Mouse (Mus musculus) hindbrain, embryonic 15.5 days (tissue): ENCODE results near the gene Eepd1. TPM values are rescaled to one million over a fixed set of nuclear protein-coding genes. Genes with fewer than 3 reads are reported as not detected.

Experiments used
- ATAC-seq: fragments of 200-750 bp; cut with Nextera tagmentation; 2 replicates; pipeline ENCODE4 v1.8.0; 2017; ENCODE audit warnings: low read depth, moderate number of reproducible peaks, moderate TSS enrichment; ENCODE audit not compliant: low FRiP score
- H3K27ac ChIP-seq: fragments of 300-500 bp; sonication (generic); replicated peaks from 2 replicates; pipeline ENCODE4 v1.5.1; 2015; ENCODE audit warnings: mild to moderate bottlenecking, inconsistent platforms
- H3K27me3 ChIP-seq: fragments of 300-500 bp; sonication (generic); 2 replicates; pipeline ENCODE4 v1.6.1; 2015; ENCODE audit warnings: control low read depth, inconsistent platforms
- H3K36me3 ChIP-seq: fragments of 300-500 bp; sonication (generic); 2 replicates; pipeline ENCODE4 v1.6.1; 2015; ENCODE audit warnings: control low read depth, inconsistent platforms
- H3K4me1 ChIP-seq: fragments of 300-500 bp; sonication (generic); replicated peaks from 2 replicates; pipeline ENCODE4 v1.6.1; 2015; ENCODE audit warnings: control low read depth, inconsistent platforms
- H3K4me2 ChIP-seq: fragments of 300-500 bp; sonication (generic); 2 replicates; pipeline ENCODE4 v1.6.1; 2015; ENCODE audit warnings: moderate library complexity, mild to moderate bottlenecking, inconsistent platforms
- H3K4me3 ChIP-seq: fragments of 300-500 bp; sonication (generic); 2 replicates; pipeline ENCODE4 v1.5.1; 2015; ENCODE audit warnings: mild to moderate bottlenecking, inconsistent platforms
- H3K9ac ChIP-seq: fragments of 300-500 bp; sonication (generic); 2 replicates; pipeline ENCODE4 v1.6.1; 2015; ENCODE audit warnings: inconsistent platforms
- H3K9me3 ChIP-seq: fragments of 300-500 bp; sonication (generic); 2 replicates; pipeline ENCODE4 v1.6.1; 2016; ENCODE audit warnings: control low read depth, inconsistent platforms
- WGBS: fragments of 180-500 bp; shearing (Covaris S2); methylation state at CpG from one replicate; pipeline ENCODE4 v1.1.7; 2015; 5-methylcytosine and 5-hydroxymethylcytosine counted together
- polyA plus RNA-seq: library from polyadenylated mRNA; unstranded; fragments of >200 nt; fragmentation: Nextera tagmentation; extraction: Ambion mirVana; gene quantifications from 2 replicates; pipeline ENCODE4 v1.2.1, GENCODE M21; 2015

Eepd1 gene
- polyA plus RNA-seq, 1 experiment from 2014 or later = 11.0 TPM

GRCm38 (mm10) chr9:25493918-25494317 lies 12.6 kb downstream of the Eepd1 start:
- no peaks in the 10 kb centered on the region for H3K36me3 ChIP-seq
- H3K9me3 ChIP-seq = no peaks in the 10 kb centered on the region
- H3K4me1 ChIP-seq = no peaks in the 10 kb centered on the region
- H3K4me2 ChIP-seq = no peak overlapping the region
- WGBS = 73% methylated on average over 5 of the region's 5 CpGs
- H3K27me3 ChIP-seq = no peaks in the 10 kb centered on the region
- H3K9ac ChIP-seq = no peak overlapping the region
- ATAC-seq = no peak
- no peak overlapping the region for H3K4me3 ChIP-seq
- H3K27ac ChIP-seq = no peak overlapping the region

- 95% methylated on average over 10 of the region's 10 CpGs for WGBS
- no peaks in the 10 kb centered on the region for H3K36me3 ChIP-seq
- H3K9me3 ChIP-seq = no peaks in the 10 kb centered on the region
- H3K27ac ChIP-seq = no peak overlapping the region
- H3K4me2 ChIP-seq = no peak overlapping the region
- H3K4me3 ChIP-seq = no peak overlapping the region
- ATAC-seq = no peak
- no peak overlapping the region for H3K9ac ChIP-seq
- H3K4me1 ChIP-seq = no peaks in the 10 kb centered on the region
- no peaks in the 10 kb centered on the region for H3K27me3 ChIP-seq
Observed at GRCm38 (mm10) chr9:25495601-25496000, 14.3 kb downstream of the Eepd1 start.

- H3K27me3 ChIP-seq = no peaks in the 10 kb centered on the region
- H3K4me1 ChIP-seq = no peaks in the 10 kb centered on the region
- no peak overlapping the region for H3K27ac ChIP-seq
- no peak overlapping the region for H3K9ac ChIP-seq
- ATAC-seq = no peak
- H3K4me2 ChIP-seq = no peak overlapping the region
- no peaks in the 10 kb centered on the region for H3K36me3 ChIP-seq
- WGBS = 90% methylated on average over 4 of the region's 4 CpGs
- H3K4me3 ChIP-seq = no peak overlapping the region
- no peaks in the 10 kb centered on the region for H3K9me3 ChIP-seq
Observed at GRCm38 (mm10) chr9:25496196-25496595, 14.8 kb downstream of the Eepd1 start.

- no peak overlapping the region for H3K27ac ChIP-seq
- no peak overlapping the region for H3K4me2 ChIP-seq
- no peak overlapping the region for H3K9ac ChIP-seq
- no peak for ATAC-seq
- 95% methylated on average over 2 of the region's 2 CpGs for WGBS
- H3K27me3 ChIP-seq = no peaks in the 10 kb centered on the region
- no peaks in the 10 kb centered on the region for H3K36me3 ChIP-seq
- no peak overlapping the region for H3K4me3 ChIP-seq
- no peaks in the 10 kb centered on the region for H3K9me3 ChIP-seq
- no peaks in the 10 kb centered on the region for H3K4me1 ChIP-seq
Observed at GRCm38 (mm10) chr9:25496703-25497102, 15.4 kb downstream of the Eepd1 start.

GRCm38 (mm10) chr9:25498770-25499169 lies 17.4 kb downstream of the Eepd1 start:
- Histone ChIP-seq H3K4me3 (no peak overlapping the region), H3K36me3 (no peaks in the 10 kb centered on the region), H3K27me3 (no peaks in the 10 kb centered on the region), H3K27ac (no peak overlapping the region), H3K4me2 (no peak overlapping the region), H3K9me3 (no peaks in the 10 kb centered on the region), H3K4me1 (no peaks in the 10 kb centered on the region), H3K9ac (no peak overlapping the region)
- 60% methylated on average over 4 of the region's 4 CpGs for WGBS
- ATAC-seq = no peak

- no peaks in the 10 kb centered on the region for H3K27me3 ChIP-seq
- no peaks in the 10 kb centered on the region for H3K36me3 ChIP-seq
- WGBS = 64% methylated on average over 3 of the region's 3 CpGs
- H3K4me1 ChIP-seq = 0 out of 2 replicates have a peak, but pooled peaks cover under 1% of the 10 kb centered on the region
- no peak overlapping the region for H3K4me2 ChIP-seq
- ATAC-seq = no peak
- no peak overlapping the region for H3K4me3 ChIP-seq
- no peak overlapping the region for H3K27ac ChIP-seq
- no peak overlapping the region for H3K9ac ChIP-seq
- no peaks in the 10 kb centered on the region for H3K9me3 ChIP-seq
Observed at GRCm38 (mm10) chr9:25499306-25499705, 18.0 kb downstream of the Eepd1 start.

- no peak overlapping the region for H3K27ac ChIP-seq
- no peaks in the 10 kb centered on the region for H3K27me3 ChIP-seq
- no peak overlapping the region for H3K4me2 ChIP-seq
- H3K9me3 ChIP-seq = no peaks in the 10 kb centered on the region
- no peak for ATAC-seq
- 79% methylated on average over 2 of the region's 2 CpGs for WGBS
- 0 out of 2 replicates have a peak, but pooled peaks cover 7% of the 10 kb centered on the region for H3K4me1 ChIP-seq
- no peaks in the 10 kb centered on the region for H3K36me3 ChIP-seq
- no peak overlapping the region for H3K9ac ChIP-seq
- H3K4me3 ChIP-seq = no peak overlapping the region
Observed at GRCm38 (mm10) chr9:25500031-25500430, 18.7 kb downstream of the Eepd1 start.

GRCm38 (mm10) chr9:25508825-25509224 lies 27.5 kb downstream of the Eepd1 start:
- 0 out of 2 replicates have a peak, but pooled peaks cover 11% of the 10 kb centered on the region for H3K4me1 ChIP-seq
- H3K9ac ChIP-seq = no peak overlapping the region
- no peaks in the 10 kb centered on the region for H3K36me3 ChIP-seq
- no peak for ATAC-seq
- no peaks in the 10 kb centered on the region for H3K27me3 ChIP-seq
- H3K4me2 ChIP-seq = no peak overlapping the region
- H3K9me3 ChIP-seq = no peaks in the 10 kb centered on the region
- H3K27ac ChIP-seq = no peak overlapping the region
- no peak overlapping the region for H3K4me3 ChIP-seq
- WGBS = 89% methylated on average over 3 of the region's 3 CpGs

- no peaks in the 10 kb centered on the region for H3K36me3 ChIP-seq
- H3K4me1 ChIP-seq = no peaks in the 10 kb centered on the region
- no peak overlapping the region for H3K27ac ChIP-seq
- no peak overlapping the region for H3K9ac ChIP-seq
- H3K4me3 ChIP-seq = no peak overlapping the region
- H3K4me2 ChIP-seq = no peak overlapping the region
- 92% methylated on average over 11 of the region's 11 CpGs for WGBS
- no peaks in the 10 kb centered on the region for H3K9me3 ChIP-seq
- no peak for ATAC-seq
- no peaks in the 10 kb centered on the region for H3K27me3 ChIP-seq
Observed at GRCm38 (mm10) chr9:25510572-25510971, 29.2 kb downstream of the Eepd1 start.

- no peaks in the 10 kb centered on the region for H3K27me3 ChIP-seq
- H3K36me3 ChIP-seq = no peaks in the 10 kb centered on the region
- no peak overlapping the region for H3K4me2 ChIP-seq
- no peak overlapping the region for H3K9ac ChIP-seq
- 81% methylated on average over 2 of the region's 2 CpGs for WGBS
- H3K27ac ChIP-seq = no peak overlapping the region
- no peak overlapping the region for H3K4me3 ChIP-seq
- no peaks in the 10 kb centered on the region for H3K4me1 ChIP-seq
- no peaks in the 10 kb centered on the region for H3K9me3 ChIP-seq
- no peak for ATAC-seq
Observed at GRCm38 (mm10) chr9:25513050-25513449, 31.7 kb downstream of the Eepd1 start.

- Histone ChIP-seq H3K27me3 (no peaks in the 10 kb centered on the region), H3K4me2 (no peak overlapping the region), H3K27ac (no peak overlapping the region), H3K9ac (no peak overlapping the region), H3K4me1 (no peaks in the 10 kb centered on the region), H3K9me3 (no peaks in the 10 kb centered on the region), H3K36me3 (no peaks in the 10 kb centered on the region), H3K4me3 (no peak overlapping the region)
- 71% methylated on average over 3 of the region's 3 CpGs for WGBS
- ATAC-seq = no peak
Observed at GRCm38 (mm10) chr9:25513556-25513955, 32.2 kb downstream of the Eepd1 start.

- WGBS = 87% methylated on average over 7 of the region's 7 CpGs
- no peak overlapping the region for H3K4me2 ChIP-seq
Observed at GRCm38 (mm10) chr9:25516640-25517039, 35.3 kb downstream of the Eepd1 start.

GRCm38 (mm10) chr9:25517982-25518381 lies 36.6 kb downstream of the Eepd1 start:
- 42% methylated on average over 4 of the region's 4 CpGs for WGBS
- ATAC-seq = no peak
- no peaks in the 10 kb centered on the region for H3K36me3 ChIP-seq

More at GRCm38 (mm10) chr9:25516640-25517039, 35.3 kb downstream of the Eepd1 start:
- Histone ChIP-seq H3K9ac (no peak overlapping the region), H3K36me3 (no peaks in the 10 kb centered on the region), H3K4me3 (no peak overlapping the region), H3K9me3 (no peaks in the 10 kb centered on the region), H3K27me3 (no peaks in the 10 kb centered on the region), H3K4me1 (peaks cover 7% of the 10 kb centered on the region), H3K27ac (no peak overlapping the region)
- ATAC-seq = no peak

More at GRCm38 (mm10) chr9:25517982-25518381, 36.6 kb downstream of the Eepd1 start:
- Histone ChIP-seq H3K4me1 (peaks cover 7% of the 10 kb centered on the region), H3K9me3 (no peaks in the 10 kb centered on the region), H3K27ac (no peak overlapping the region), H3K4me3 (no peak overlapping the region), H3K9ac (no peak overlapping the region), H3K4me2 (no peak overlapping the region), H3K27me3 (no peaks in the 10 kb centered on the region)
